Mouse (Mus musculus): Measurements from ENCODE around the gene Cby3. TPM values are rescaled to one million over a fixed set of nuclear protein-coding genes. Genes with fewer than 3 reads are reported as not detected.

Gene Cby3
- polyA plus RNA-seq, 1 experiment from 2014 or later: not detected

MicroRNAs within 50 kb of the gene (microRNA counts, 519-probe panel; counts per million panel counts)
- 2,416 counts per million, percentile 60 among the panel's probes with 10 or more counts for microRNA mmu-miR-804

Small RNA genes lying within 50 kb of the gene (microRNA-seq; reads per million reads assigned to microRNA genes)
- gene Mir804: not detected

Other genes with a start within 250 kb of the Cby3 start
- gene Tbc1d9b, start 223.1 kb upstream of the Cby3 start, polyA plus RNA-seq (2015; fragmentation: Nextera tagmentation; extraction: Ambion mirVana): 12.9 and 13.1 TPM in 2 replicates
- 7.9 and 8.6 TPM in 2 replicates for gene Mrnip, start 180.0 kb upstream of the Cby3 start, polyA plus RNA-seq (2015; fragmentation: Nextera tagmentation; extraction: Ambion mirVana)
- gene Sqstm1, start 143.6 kb upstream of the Cby3 start, polyA plus RNA-seq (2015; fragmentation: Nextera tagmentation; extraction: Ambion mirVana): 165 and 182 TPM in 2 replicates
- 2.2 and 3.1 TPM in 2 replicates for gene Mgat4b, start 143.6 kb upstream of the Cby3 start, polyA plus RNA-seq (2015; fragmentation: Nextera tagmentation; extraction: Ambion mirVana)
- gene Ltc4s, start 115.8 kb upstream of the Cby3 start, polyA plus RNA-seq (2015; fragmentation: Nextera tagmentation; extraction: Ambion mirVana): 0.50 and 0.61 TPM in 2 replicates
- 1.3 and 1.5 TPM in 2 replicates for gene Maml1, start 62.2 kb upstream of the Cby3 start, polyA plus RNA-seq (2015; fragmentation: Nextera tagmentation; extraction: Ambion mirVana)
- gene Canx, start 28.8 kb upstream of the Cby3 start, polyA plus RNA-seq (2015; fragmentation: Nextera tagmentation; extraction: Ambion mirVana): 172 and 184 TPM in 2 replicates
- gene Hnrnph1, start 22.5 kb downstream of the Cby3 start, polyA plus RNA-seq (2015; fragmentation: Nextera tagmentation; extraction: Ambion mirVana): 93.6 and 95.8 TPM in 2 replicates
- 6.0 and 8.4 TPM in 2 replicates for gene Rufy1, start 76.7 kb downstream of the Cby3 start, polyA plus RNA-seq (2015; fragmentation: Nextera tagmentation; extraction: Ambion mirVana)
- 1.3 and 1.6 TPM in 2 replicates for gene Adamts2, start 247.6 kb downstream of the Cby3 start, polyA plus RNA-seq (2015; fragmentation: Nextera tagmentation; extraction: Ambion mirVana)